Mouse (Mus musculus) ES-Bruce4 (cell line): ENCODE results near the gene D6Wsu163e.

ENCODE experiments used
- CTCF ChIP-seq: IDR thresholded peaks from one replicate; pipeline ENCODE4 v1.8.1; 2011; ENCODE audit warnings: low read depth, low read length
- POLR2A ChIP-seq: IDR thresholded peaks from one replicate; pipeline ENCODE4 v1.8.1; 2011; ENCODE audit warnings: low read length; ENCODE audit not compliant: insufficient read depth

DNA sequence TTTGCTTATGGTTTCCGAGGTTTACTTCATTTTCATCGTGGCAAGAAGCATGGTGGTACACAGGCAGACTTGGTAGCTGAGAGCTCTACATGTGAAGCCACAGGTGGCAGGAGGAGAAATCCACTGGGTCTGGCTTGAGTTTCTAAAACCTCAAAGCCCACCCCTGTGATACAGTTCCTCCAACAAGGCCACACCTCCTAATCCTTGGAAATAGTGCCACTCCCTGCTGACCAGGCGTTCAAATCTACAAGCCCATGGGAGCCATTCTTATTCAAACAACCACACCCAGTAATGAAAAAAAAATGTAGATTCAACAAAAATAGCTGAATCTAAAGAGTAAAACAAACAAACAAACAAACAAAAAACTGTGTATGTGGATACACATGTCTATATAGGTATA, 65.9 kb downstream of the D6Wsu163e start:
- TF ChIP-seq CTCF (no peak), POLR2A (no peak)
